ENCODE assay signal across 20 mouse cellular contexts in genomic region chr5:114154765-114155164, GRCm38 (mm10). TPM values are rescaled to one million over a fixed set of nuclear protein-coding genes. Genes with fewer than 3 reads are reported as not detected.
DNase-seq lines count a peak whose midpoint lies in the region; ATAC-seq and TF ChIP-seq lines count a peak whose summit lies in the region.
"Had no signal": no experiment of that assay in that cellular context is flagged by ENCODE, and none has a peak within 500 bp of the region (broad histone marks: within the 10 kb centered on the region; RNA-seq: fewer than 3 reads in every experiment).

No protein-coding gene starts in this region.

- TF ChIP-seq CTCF in heart, postnatal 0 days (IDR thresholded peaks at IDR 0.05; ENCODE audit: low read depth), result no peak

- H3K27me3 ChIP-seq in heart, embryonic 13.5 days (replicated peaks), result no peaks in the 10 kb centered on the region
- no peaks in the 10 kb centered on the region for H3K27me3 ChIP-seq in heart, postnatal 0 days (ENCODE audit: control insufficient read depth, insufficient read depth, low read length)
- H3K27me3 ChIP-seq in lung, embryonic 16.5 days (ENCODE audit: control insufficient read depth, insufficient read depth, low read depth, low read length), result no peaks in the 10 kb centered on the region
- H3K27me3 ChIP-seq: forebrain, embryonic 15.5 days; heart, embryonic 12.5 days had no signal

- H3K27ac ChIP-seq in heart, embryonic 13.5 days (replicated peaks), result peak overlapping the region; percentile 36; the same call in 1 of the 2 replicates
- 0 out of 2 replicates have a peak overlapping the region, but pooled peaks have one; percentile 15 for H3K27ac ChIP-seq in heart, postnatal 0 days (ENCODE audit: low read depth)
- peak overlapping the region; percentile 44 for H3K27ac ChIP-seq in lung, embryonic 16.5 days (ENCODE audit: low read length)
- H3K27ac ChIP-seq: embryonic facial prominence, embryonic 12.5 days; forebrain, embryonic 15.5 days; hindbrain, embryonic 13.5 days; hindbrain, postnatal 0 days had no signal

- H3K4me3 ChIP-seq in heart, embryonic 13.5 days, result no peak overlapping the region
- no peak overlapping the region for H3K4me3 ChIP-seq in heart, postnatal 0 days (ENCODE audit: low read depth, low read length)
- H3K4me3 ChIP-seq in lung, embryonic 16.5 days (ENCODE audit: low read length), result no peak overlapping the region
- H3K4me3 ChIP-seq: embryonic facial prominence, embryonic 12.5 days; forebrain, embryonic 15.5 days; heart, embryonic 12.5 days; hindbrain, embryonic 13.5 days had no signal

- H3K9me3 ChIP-seq in heart, embryonic 13.5 days, result no peaks in the 10 kb centered on the region
- no peaks in the 10 kb centered on the region for H3K9me3 ChIP-seq in heart, postnatal 0 days (replicated peaks; ENCODE audit: control insufficient read depth, low read length)
- no peaks in the 10 kb centered on the region for H3K9me3 ChIP-seq in lung, embryonic 16.5 days (ENCODE audit: control insufficient read depth, low read length)
- H3K9me3 ChIP-seq: embryonic facial prominence, embryonic 12.5 days; forebrain, embryonic 15.5 days; G1E; heart, embryonic 12.5 days; hindbrain, embryonic 13.5 days had no signal

- peak; percentile 22 for DNase-seq in adrenal gland, adult 2 months
- DNase-seq in adrenal gland, adult 8-10 months, result no peak
- DNase-seq in heart, postnatal 10 days, result no peak
- DNase-seq in heart, postnatal 0 days (ENCODE audit: low spot score), result no peak
- no peak for DNase-seq in heart, postnatal 4 days
- DNase-seq in lung, postnatal 36 days, result no peak
- DNase-seq: adrenal gland, postnatal 36 days; B cell, adult 2 months; cerebellum, adult 11-12 months; cerebellum, adult 9-10 months; cerebellum, postnatal 25 days had no signal

- TF ChIP-seq EP300 in heart, postnatal 0 days (IDR thresholded peaks at IDR 0.05; ENCODE audit: low read depth), result no peak

- intact Hi-C loops in heart, postnatal 10 days (cut with DNase I), result no loop called here

- 0 out of 2 replicates have a peak overlapping the region, but pooled peaks have one; percentile 10 for H3K9ac ChIP-seq in heart, embryonic 13.5 days
- H3K9ac ChIP-seq in heart, postnatal 0 days (replicated peaks; ENCODE audit: low read depth, low read length), result no peak overlapping the region
- no peak overlapping the region for H3K9ac ChIP-seq in lung, embryonic 16.5 days (ENCODE audit: low read length)
- H3K9ac ChIP-seq: embryonic facial prominence, embryonic 12.5 days; forebrain, embryonic 15.5 days; heart, embryonic 12.5 days; hindbrain, embryonic 13.5 days had no signal

- WGBS in heart, embryonic 13.5 days, result 79% methylated on average over 5 of the region's 5 CpGs
- 76% methylated on average over 5 of the region's 5 CpGs for WGBS in heart, postnatal 0 days
- 65% methylated on average over 5 of the region's 5 CpGs for WGBS in lung, embryonic 16.5 days

- H3K4me1 ChIP-seq in heart, embryonic 13.5 days, result peaks cover 35% of the 10 kb centered on the region
- peaks cover 31% of the 10 kb centered on the region; the same call in 1 of the 2 replicates for H3K4me1 ChIP-seq in heart, postnatal 0 days (ENCODE audit: control insufficient read depth, insufficient read depth)
- H3K4me1 ChIP-seq in lung, embryonic 16.5 days (replicated peaks; ENCODE audit: control insufficient read depth, insufficient read depth, low read length), result 0 out of 2 replicates have a peak, but pooled peaks cover 2% of the 10 kb centered on the region
- H3K4me1 ChIP-seq: embryonic facial prominence, embryonic 12.5 days; forebrain, embryonic 15.5 days; hindbrain, embryonic 13.5 days had no signal

- no peak overlapping the region for H3K4me2 ChIP-seq in heart, embryonic 13.5 days
- H3K4me2 ChIP-seq in heart, postnatal 0 days (ENCODE audit: low read depth, low read length), result no peak overlapping the region
- no peak overlapping the region for H3K4me2 ChIP-seq in lung, embryonic 16.5 days (ENCODE audit: low read depth, low read length)
- H3K4me2 ChIP-seq: embryonic facial prominence, embryonic 12.5 days; forebrain, embryonic 15.5 days; heart, embryonic 12.5 days; hindbrain, embryonic 13.5 days had no signal

- no peak for ATAC-seq in heart, embryonic 13.5 days (ENCODE audit: extremely low read depth, insufficient number of reproducible peaks, low FRiP score, low TSS enrichment)
- no peak for ATAC-seq in heart, postnatal 0 days (ENCODE audit: insufficient read depth, low read depth)
- 0 out of 2 replicates have a peak, but pooled peaks have one; percentile 21 for ATAC-seq in lung, embryonic 16.5 days (ENCODE audit: low read depth)
- ATAC-seq: CD4-positive, CD25-positive, alpha-beta regulatory T cell, adult 4 months; forebrain, embryonic 15.5 days; hindbrain, postnatal 0 days had no signal

- 0 out of 2 replicates have a peak, but pooled peaks cover 4% of the 10 kb centered on the region for H3K36me3 ChIP-seq in heart, embryonic 13.5 days
- H3K36me3 ChIP-seq in heart, postnatal 0 days (replicated peaks; ENCODE audit: control insufficient read depth, insufficient read depth, low read length), result no peaks in the 10 kb centered on the region
- no peaks in the 10 kb centered on the region for H3K36me3 ChIP-seq in lung, embryonic 16.5 days (ENCODE audit: control insufficient read depth, insufficient read depth, low read length)
- H3K36me3 ChIP-seq: embryonic facial prominence, embryonic 12.5 days; forebrain, embryonic 15.5 days; G1E; heart, embryonic 12.5 days; hindbrain, embryonic 13.5 days had no signal

RNA-seq across cellular contexts. Expression of gene Acacb, which starts 8.4 kb away (rescaled TPM):
- total RNA-seq in adrenal gland, adult 2 months (2021), result 100 to 1,000 TPM; 119 to 132 TPM
- polyA plus RNA-seq in adrenal gland, adult 2 months (2012; rRNA removed), result 81.3 and 102 TPM in 2 replicates
- total RNA-seq in adrenal gland, adult 8-10 months (2022), result 10 to 100 TPM; 68.9 to 85.3 (median 72.7) TPM
- polyA plus RNA-seq in heart, embryonic 13.5 days (2015; fragmentation: Nextera tagmentation; extraction: Ambion mirVana), result 8.9 and 9.5 TPM in 2 replicates
- 100 to 1,000 TPM; 156 to 159 TPM for total RNA-seq in heart, postnatal 10 days (2021)
- total RNA-seq in heart, postnatal 0 days (2014; rRNA removed; ENCODE audit: low replicate concordance), result 50.7 and 70.1 TPM in 2 replicates
- 15.3 and 17.5 TPM in 2 replicates for polyA plus RNA-seq in heart, postnatal 0 days (2015; fragmentation: Nextera tagmentation; extraction: Ambion mirVana)
- total RNA-seq in heart, postnatal 4 days (2021), result 100 to 1,000 TPM; 101 to 102 TPM
- polyA plus RNA-seq in lung, embryonic 16.5 days (2015; fragmentation: Nextera tagmentation; extraction: Ambion mirVana), result 2.0 and 2.3 TPM in 2 replicates

RNA-seq across cellular contexts. Expression of gene Ung, which starts 24.6 kb away (rescaled TPM):
- 1 to 10 TPM; 4.7 to 5.7 TPM for total RNA-seq in adrenal gland, adult 2 months (2021)
- 4.3 and 4.9 TPM in 2 replicates for polyA plus RNA-seq in adrenal gland, adult 2 months (2012; rRNA removed)
- total RNA-seq in adrenal gland, adult 8-10 months (2022), result 1 to 10 TPM; 2.4 to 3.1 (median 2.8) TPM
- polyA plus RNA-seq in heart, embryonic 13.5 days (2015; fragmentation: Nextera tagmentation; extraction: Ambion mirVana), result 44.6 and 47.5 TPM in 2 replicates
- 10 to 100 TPM; 22.7 to 24.1 TPM for total RNA-seq in heart, postnatal 10 days (2021)
- 15.0 and 31.4 TPM in 2 replicates for total RNA-seq in heart, postnatal 0 days (2014; rRNA removed; ENCODE audit: low replicate concordance)
- polyA plus RNA-seq in heart, postnatal 0 days (2015; fragmentation: Nextera tagmentation; extraction: Ambion mirVana), result 25.0 and 26.5 TPM in 2 replicates
- total RNA-seq in heart, postnatal 4 days (2021), result 10 to 100 TPM; 34.0 to 40.7 TPM
- 33.8 and 38.6 TPM in 2 replicates for polyA plus RNA-seq in lung, embryonic 16.5 days (2015; fragmentation: Nextera tagmentation; extraction: Ambion mirVana)

RNA-seq across cellular contexts. Expression of gene Alkbh2, which starts 26.7 kb away (rescaled TPM):
- total RNA-seq in adrenal gland, adult 2 months (2021), result 1 to 10 TPM; 6.0 to 9.3 TPM
- polyA plus RNA-seq in adrenal gland, adult 2 months (2012; rRNA removed), result 10.1 and 15.2 TPM in 2 replicates
- 10 to 100 TPM in 3 of 4 experiments, 1 to 10 TPM in 1; 5.8 to 13.5 (median 11.7) TPM for total RNA-seq in adrenal gland, adult 8-10 months (2022)
- polyA plus RNA-seq in heart, embryonic 13.5 days (2015; fragmentation: Nextera tagmentation; extraction: Ambion mirVana), result 6.4 and 9.1 TPM in 2 replicates
- 1 to 10 TPM; 2.6 to 3.0 TPM for total RNA-seq in heart, postnatal 10 days (2021)
- total RNA-seq in heart, postnatal 0 days (2014; rRNA removed; ENCODE audit: low replicate concordance), result 0.27 and 2.4 TPM in 2 replicates
- 4.0 and 4.1 TPM in 2 replicates for polyA plus RNA-seq in heart, postnatal 0 days (2015; fragmentation: Nextera tagmentation; extraction: Ambion mirVana)
- 1 to 10 TPM; 4.8 to 6.4 TPM for total RNA-seq in heart, postnatal 4 days (2021)
- 6.3 and 8.0 TPM in 2 replicates for polyA plus RNA-seq in lung, embryonic 16.5 days (2015; fragmentation: Nextera tagmentation; extraction: Ambion mirVana)
